Mouse (Mus musculus) megakaryocyte, embryonic 14.5 days (primary cell): Measurements from ENCODE around the gene Eps8l1.

Experiments used
- FLI1 ChIP-seq: IDR thresholded peaks from 2 replicates; pipeline ENCODE4 v1.6.1; 2012; ENCODE audit warnings: low read length, inconsistent platforms, mixed read lengths
- GATA1 ChIP-seq: IDR thresholded peaks from 3 replicates; pipeline ENCODE4 v1.6.1; 2012; ENCODE audit warnings: mixed read lengths, low read length, inconsistent platforms, borderline replicate concordance

GRCm38 (mm10) chr7:4431548-4431947, 28.9 kb upstream of the Eps8l1 start:
- TF ChIP-seq FLI1 (no peak), GATA1 (no peak)
